Mouse (Mus musculus) MEL (cell line): Measurements from ENCODE around the gene Fmnl2.

ENCODE experiments used
- CTCF ChIP-seq, 3 experiments: IDR thresholded peaks in 2 of 3; conservative IDR thresholded peaks in 1 of 3; 2 replicates each; pipeline ENCODE4 v1.5.1; 2011 to 2012; ENCODE audit warnings: low read length in 3 of 3, low read depth in 2 of 3, mild to moderate bottlenecking in 2 of 3, improper control_type of control experiment in 1 of 3, inconsistent platforms in 1 of 3, mixed read lengths in 1 of 3, moderate library complexity in 1 of 3; ENCODE audit not compliant: control insufficient read depth in 1 of 3, insufficient read depth in 1 of 3, poor library complexity in 1 of 3, severe bottlenecking in 1 of 3
- JUND ChIP-seq: IDR thresholded peaks from 2 replicates; pipeline ENCODE4 v1.6.1; 2011; ENCODE audit warnings: low read depth, mild to moderate bottlenecking, improper control_type of control experiment, low read length
- MAZ ChIP-seq: IDR thresholded peaks from 2 replicates; pipeline ENCODE4 v1.6.1; 2012; ENCODE audit warnings: low read depth, mild to moderate bottlenecking, inconsistent platforms, low read length, improper control_type of control experiment
- MEF2A ChIP-seq: IDR thresholded peaks from 2 replicates; pipeline ENCODE4 v1.6.1; 2014; ENCODE audit warnings: low read depth, mild to moderate bottlenecking, inconsistent platforms, low read length, improper control_type of control experiment; ENCODE audit not compliant: poor library complexity, insufficient replicate concordance, severe bottlenecking; ENCODE audit errors: extremely low read depth
- NRF1 ChIP-seq: IDR thresholded peaks from 2 replicates; pipeline ENCODE4 v1.6.1; 2014; ENCODE audit warnings: low read depth, mild to moderate bottlenecking, inconsistent platforms, low read length, improper control_type of control experiment, moderate library complexity; ENCODE audit not compliant: poor library complexity, insufficient read depth, severe bottlenecking
- POLR2A ChIP-seq, 2 experiments: IDR thresholded peaks; 2 replicates each; pipeline ENCODE4 v1.6.1; 2011 to 2012; ENCODE audit warnings: low read length in 2 of 2, mild to moderate bottlenecking in 2 of 2, control low read depth in 1 of 2, improper control_type of control experiment in 1 of 2, low read depth in 1 of 2, moderate library complexity in 1 of 2; ENCODE audit not compliant: control insufficient read depth in 1 of 2, insufficient read depth in 1 of 2, poor library complexity in 1 of 2
- RAD21 ChIP-seq: IDR thresholded peaks from 2 replicates; pipeline ENCODE4 v1.6.1; 2011; ENCODE audit warnings: mild to moderate bottlenecking, low read depth, low read length, improper control_type of control experiment
- SIN3A ChIP-seq: IDR thresholded peaks from 2 replicates; pipeline ENCODE4 v1.6.1; 2012; ENCODE audit warnings: low read length, improper control_type of control experiment, inconsistent platforms
- TBP ChIP-seq: IDR thresholded peaks from 2 replicates; pipeline ENCODE4 v1.8.0; 2011; ENCODE audit warnings: low read depth, low read length, improper control_type of control experiment
- TCF12 ChIP-seq: IDR thresholded peaks from 2 replicates; pipeline ENCODE4 v1.6.1; 2014; ENCODE audit warnings: low read depth, mild to moderate bottlenecking, inconsistent platforms, low read length, improper control_type of control experiment, moderate library complexity
- USF1 ChIP-seq: IDR thresholded peaks from 2 replicates; pipeline ENCODE4 v1.6.1; 2014; ENCODE audit warnings: low read depth, mild to moderate bottlenecking, inconsistent platforms, low read length, improper control_type of control experiment, moderate library complexity
- ZC3H11A ChIP-seq: IDR thresholded peaks from 2 replicates; pipeline ENCODE4 v1.6.1; 2012; ENCODE audit warnings: low read depth, mild to moderate bottlenecking, inconsistent platforms, low read length, improper control_type of control experiment

DNA sequence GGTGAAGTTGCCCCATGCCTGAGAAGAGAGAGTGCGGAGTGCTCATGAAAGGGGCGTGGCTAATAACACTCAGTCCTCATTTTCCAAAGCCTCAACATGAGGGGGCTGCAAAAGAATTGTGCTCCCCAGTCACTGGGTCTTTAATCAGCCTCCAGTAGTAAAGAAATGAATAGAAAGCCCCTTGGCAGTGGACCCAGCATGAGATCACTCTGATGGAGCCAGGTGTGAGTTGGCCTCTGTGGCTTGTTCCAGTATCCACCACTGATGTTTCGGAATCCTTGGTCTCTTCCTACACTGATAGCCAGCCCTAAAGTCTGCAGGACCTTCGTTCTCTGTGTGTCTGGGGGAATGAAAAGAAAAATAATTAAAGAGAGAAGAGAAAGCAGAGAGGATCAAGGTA is 224.4 kb downstream of the Fmnl2 start:
- TF ChIP-seq POLR2A (IDR thresholded peaks at IDR 0.05; ENCODE audit: control insufficient read depth in 1 of 2, insufficient read depth in 1 of 2, low read depth in 1 of 2, low read length in 2 of 2, poor library complexity in 1 of 2) (no peak), CTCF (IDR thresholded peaks at IDR 0.05 in 2 of 3, conservative IDR thresholded peaks at IDR 0.05 in 1 of 3; ENCODE audit: control insufficient read depth in 1 of 3, insufficient read depth in 1 of 3, low read depth in 2 of 3, low read length in 3 of 3, poor library complexity in 1 of 3, severe bottlenecking in 1 of 3) (no peak), TCF12 (no peak), SIN3A (no peak), MEF2A (no peak), JUND (no peak), MAZ (no peak), TBP (no peak), USF1 (no peak), ZC3H11A (no peak), RAD21 (no peak), NRF1 (no peak)
